Mouse (Mus musculus): Measurements from ENCODE around the gene Kcnmb2.

DNA sequence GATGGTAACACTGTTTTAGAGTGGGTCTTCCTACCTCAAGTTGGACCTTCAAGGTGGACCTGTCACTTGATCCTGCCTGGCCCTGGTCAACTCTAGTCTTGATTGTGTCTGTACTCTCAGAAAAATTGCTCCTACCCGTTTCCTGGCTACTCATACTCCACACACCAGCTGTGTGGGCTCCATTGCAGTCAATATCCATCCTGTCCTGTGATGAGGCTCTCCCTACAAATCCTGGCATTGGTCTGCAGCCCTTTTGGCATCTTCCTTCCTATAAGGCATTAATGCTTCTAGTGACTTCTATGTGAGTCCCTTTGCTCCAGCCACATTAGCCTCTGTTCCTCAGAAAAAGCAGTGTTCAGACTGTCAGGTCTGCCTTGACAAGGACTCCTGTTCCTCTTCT lies 228.4 kb downstream of the Kcnmb2 start:
- no peak for TF ChIP-seq POLR2AphosphoS2 (IDR thresholded peaks at IDR 0.05; ENCODE audit: insufficient read length, low read depth)
- no peak for TF ChIP-seq POLR2A (IDR thresholded peaks at IDR 0.05; ENCODE audit: insufficient read length, low read depth)
- TF ChIP-seq TCF12 (IDR thresholded peaks at IDR 0.05; ENCODE audit: insufficient read depth, poor library complexity, severe bottlenecking) = no peak
- TF ChIP-seq CEBPB (IDR thresholded peaks at IDR 0.05; ENCODE audit: insufficient read depth, poor library complexity, severe bottlenecking) = no peak
- no peak for TF ChIP-seq USF1 (IDR thresholded peaks at IDR 0.05; ENCODE audit: low read depth)
- no peak for TF ChIP-seq MYOD1 (IDR thresholded peaks at IDR 0.05; ENCODE audit: control insufficient read depth in 1 of 3, insufficient read length in 2 of 3, low read depth in 2 of 3)
